Mouse (Mus musculus) neural tube, postnatal 0 days (tissue): ENCODE results near the gene Srsx. TPM values are rescaled to one million over a fixed set of nuclear protein-coding genes. Genes with fewer than 3 reads are reported as not detected.

Experiments used
- polyA plus RNA-seq: library from polyadenylated mRNA; unstranded; fragments of >200 nt; fragmentation: Nextera tagmentation; extraction: Ambion mirVana; gene quantifications from 2 replicates; pipeline ENCODE4 v1.2.1, GENCODE M21; 2015

Gene Srsx
- not detected in 2 replicates for polyA plus RNA-seq

GRCm38 (mm10) chrX:123222381-123222780 lies at the start of gene Srsx:
Srsx (minus strand) TSS chrX:123222481.

DNA sequence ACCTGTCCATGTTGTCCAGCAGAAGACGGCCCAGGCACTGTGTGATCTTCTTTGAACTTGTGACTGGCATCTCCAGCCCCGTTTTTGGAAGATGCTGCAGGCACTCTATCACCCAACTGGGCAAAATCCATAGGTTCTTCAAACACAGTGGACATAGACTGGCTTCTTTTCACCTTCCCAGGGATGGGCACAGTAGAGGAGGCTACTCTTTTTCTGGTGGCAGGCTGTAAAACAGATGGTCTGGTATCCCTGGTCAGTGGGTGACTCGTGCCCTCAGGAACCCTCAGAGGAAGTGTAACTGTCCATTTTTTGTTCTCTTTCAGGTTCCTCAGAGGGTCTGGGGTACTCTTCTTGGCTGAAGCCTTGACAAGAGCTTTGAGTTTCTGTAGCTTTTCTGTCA lies 24.5 kb upstream of the Srsx start, which contains the start of gene Gm17577:
Gm17577 (minus strand) TSS at position 101 of the 400 bp plus-strand sequence.

Other genes starting within 250 kb of the Srsx start
- not detected in 2 replicates for gene Gm17521, start 192.8 kb downstream of the Srsx start, polyA plus RNA-seq
- gene Cldn34c1, start 119.0 kb downstream of the Srsx start, polyA plus RNA-seq, result 23.1 and 25.6 TPM in 2 replicates
- gene Gm17577, start 24.4 kb upstream of the Srsx start, polyA plus RNA-seq, result not detected in 2 replicates